Mouse (Mus musculus) sigmoid colon, adult 10 weeks (tissue): Measurements from ENCODE around the gene Gm13043. TPM values are rescaled to one million over a fixed set of nuclear protein-coding genes. Genes with fewer than 3 reads are reported as not detected.

Source experiments
- polyA plus RNA-seq: library from polyadenylated mRNA; stranded (reverse); fragments of 350-450 nt; fragmentation: Illumina TruSeq; extraction: RNeasy Lipid Tissue Mini Kit (QIAGEN cat#74804); gene quantifications from one replicate; pipeline ENCODE4 v1.2.3, GENCODE M21; 2014; ENCODE audit warnings: low read depth, low replicate concordance

Gm13043 gene
- polyA plus RNA-seq: not detected

DNA sequence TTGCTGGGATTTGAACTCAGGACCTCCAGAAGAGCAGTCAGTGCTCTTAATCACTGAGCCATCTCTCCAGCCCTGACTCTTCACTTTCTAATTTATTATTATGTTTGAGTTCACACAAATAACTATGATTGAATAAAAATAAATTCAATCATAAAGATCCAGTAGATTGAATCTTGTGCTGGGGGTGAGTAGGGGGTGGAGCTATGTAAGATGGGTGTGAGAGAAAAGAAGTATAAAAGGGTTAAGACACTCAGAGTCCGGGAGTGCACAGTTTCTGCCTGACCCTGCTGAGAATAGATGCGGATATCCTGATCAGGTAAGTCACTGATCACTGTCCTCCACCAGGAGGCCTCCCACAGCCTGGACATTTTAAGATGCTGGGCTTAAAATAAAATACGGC is at the start of gene Gm13043:
Gene Gm13043, plus strand, starts transcription at position 301 of the 400 bp plus-strand sequence.

DNA sequence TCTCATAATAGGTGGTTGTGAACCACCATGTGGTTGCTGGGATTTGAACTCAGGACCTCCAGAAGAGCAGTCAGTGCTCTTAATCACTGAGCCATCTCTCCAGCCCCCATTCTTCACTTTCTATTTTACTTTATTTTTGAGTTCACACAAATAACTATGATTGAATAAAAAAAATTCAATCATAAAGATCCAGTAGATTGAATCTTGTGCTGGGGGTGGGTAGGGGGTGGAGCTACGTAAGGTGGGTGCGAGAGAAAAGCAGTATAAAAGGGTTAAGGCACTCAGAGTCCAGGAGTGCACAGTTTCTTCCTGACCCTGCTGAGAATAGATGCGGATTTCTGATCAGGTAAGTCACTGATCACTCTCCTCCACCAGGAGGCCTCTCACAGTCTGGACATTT is 24.5 kb downstream of the Gm13043 start, which contains the start of gene Gm13040:
Gene Gm13040, plus strand, starts transcription at position 301 of the 400 bp plus-strand sequence.

DNA sequence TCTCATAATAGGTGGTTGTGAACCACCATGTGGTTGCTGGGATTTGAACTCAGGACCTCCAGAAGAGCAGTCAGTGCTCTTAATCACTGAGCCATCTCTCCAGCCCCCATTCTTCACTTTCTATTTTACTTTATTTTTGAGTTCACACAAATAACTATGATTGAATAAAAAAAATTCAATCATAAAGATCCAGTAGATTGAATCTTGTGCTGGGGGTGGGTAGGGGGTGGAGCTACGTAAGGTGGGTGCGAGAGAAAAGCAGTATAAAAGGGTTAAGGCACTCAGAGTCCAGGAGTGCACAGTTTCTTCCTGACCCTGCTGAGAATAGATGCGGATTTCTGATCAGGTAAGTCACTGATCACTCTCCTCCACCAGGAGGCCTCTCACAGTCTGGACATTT is 40.3 kb downstream of the Gm13043 start, which contains the start of the genes BC080695 and Gm13057:
Gene BC080695, plus strand, starts transcription at position 301 of the 400 bp plus-strand sequence.
Gene Gm13057, plus strand, starts transcription at position 310 of the 400 bp plus-strand sequence.

Other genes with a start within 250 kb of the Gm13043 start
- 15.0 TPM for gene Pdpn, start 211.8 kb upstream of the Gm13043 start, polyA plus RNA-seq
- gene Lrrc38, start 161.6 kb upstream of the Gm13043 start, polyA plus RNA-seq: not detected
- not detected for gene Pramel1, start 116.9 kb upstream of the Gm13043 start, polyA plus RNA-seq
- 16.9 TPM for gene Pramef8, start 98.9 kb upstream of the Gm13043 start, polyA plus RNA-seq
- gene Oog4, start 61.0 kb upstream of the Gm13043 start, polyA plus RNA-seq: not detected
- gene Gm13040, start 24.6 kb downstream of the Gm13043 start, polyA plus RNA-seq: not detected
- not detected for gene BC080695, start 40.4 kb downstream of the Gm13043 start, polyA plus RNA-seq
- gene Gm13057, start 40.4 kb downstream of the Gm13043 start, polyA plus RNA-seq: not detected
- gene Gm13083, start 103.7 kb downstream of the Gm13043 start, polyA plus RNA-seq: not detected
- gene Gm13088, start 145.9 kb downstream of the Gm13043 start, polyA plus RNA-seq: not detected
- not detected for gene Gm13089, start 191.4 kb downstream of the Gm13043 start, polyA plus RNA-seq
- gene Gm13078, start 208.1 kb downstream of the Gm13043 start, polyA plus RNA-seq: not detected